Mouse (Mus musculus) ES-Bruce4 (cell line): Measurements from ENCODE around the gene Slc26a10.

ENCODE experiments used
- CTCF ChIP-seq: IDR thresholded peaks from one replicate; pipeline ENCODE4 v1.8.1; 2011; ENCODE audit warnings: low read depth, low read length
- EP300 ChIP-seq: IDR thresholded peaks from 2 replicates; pipeline ENCODE4 v1.6.1; 2011; ENCODE audit warnings: low read depth, low read length; ENCODE audit not compliant: insufficient read depth
- POLR2A ChIP-seq: IDR thresholded peaks from one replicate; pipeline ENCODE4 v1.8.1; 2011; ENCODE audit warnings: low read length; ENCODE audit not compliant: insufficient read depth

DNA sequence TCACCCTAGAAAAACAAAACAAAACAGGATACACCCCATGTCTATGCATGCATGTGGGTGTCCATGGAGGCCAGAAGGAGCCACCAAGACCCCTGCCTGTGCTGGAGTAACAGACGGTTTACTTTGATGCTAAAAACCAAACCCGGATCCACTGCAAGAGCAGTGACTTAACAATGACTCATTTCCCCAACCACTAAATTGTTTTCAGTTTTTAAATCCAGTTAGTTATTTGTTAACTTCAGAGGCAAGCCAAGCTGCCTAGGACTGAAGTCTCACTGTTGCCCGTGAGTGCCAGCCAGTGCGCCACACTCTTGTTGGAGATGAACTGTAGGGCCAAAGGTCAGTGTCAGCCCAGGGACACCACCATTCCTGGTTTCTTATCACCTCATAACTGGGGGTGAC lies 30.0 kb downstream of the Slc26a10 start:
- no peak for TF ChIP-seq CTCF
- TF ChIP-seq EP300, result no peak
- no peak for TF ChIP-seq POLR2A
